Mouse (Mus musculus) ovary, postnatal 10 days (tissue): ENCODE measurements around the gene Tenm2.

ENCODE experiments used
- DNase-seq: peaks from one replicate; pipeline ENCODE4 v3.0.0; 2022; ENCODE audit warnings: low spot score

The Tenm2 gene

GRCm38 (mm10) chr11:36351752-36352151 lies 884.0 kb downstream of the Tenm2 start:
- DNase-seq: no peak

GRCm38 (mm10) chr11:36351341-36351740 lies 884.4 kb downstream of the Tenm2 start:
- no peak for DNase-seq

- no peak for DNase-seq
These were observed 885.5 kb downstream of the Tenm2 start for GRCm38 (mm10) chr11:36350264-36350663.

GRCm38 (mm10) chr11:36349856-36350255 lies 885.9 kb downstream of the Tenm2 start:
- no peak for DNase-seq

- DNase-seq: no peak
These were observed 894.0 kb downstream of the Tenm2 start for GRCm38 (mm10) chr11:36341799-36342198.

- no peak for DNase-seq
These were observed 897.3 kb downstream of the Tenm2 start for GRCm38 (mm10) chr11:36338424-36338823.

GRCm38 (mm10) chr11:36337063-36337462 lies 898.7 kb downstream of the Tenm2 start:
- no peak for DNase-seq

- DNase-seq: no peak
These were observed 900.6 kb downstream of the Tenm2 start for GRCm38 (mm10) chr11:36335147-36335546.

- DNase-seq: no peak
These were observed 901.5 kb downstream of the Tenm2 start for GRCm38 (mm10) chr11:36334100-36334735.

GRCm38 (mm10) chr11:36332222-36332621 lies 903.5 kb downstream of the Tenm2 start:
- no peak for DNase-seq

GRCm38 (mm10) chr11:36331408-36332178 lies 904.2 kb downstream of the Tenm2 start:
- DNase-seq: no peak

GRCm38 (mm10) chr11:36327243-36327642 lies 908.5 kb downstream of the Tenm2 start:
- no peak for DNase-seq

- no peak for DNase-seq
These were observed 926.4 kb downstream of the Tenm2 start for GRCm38 (mm10) chr11:36309317-36309716.

- DNase-seq: no peak
These were observed 928.5 kb downstream of the Tenm2 start for GRCm38 (mm10) chr11:36307276-36307675.

GRCm38 (mm10) chr11:36305348-36305950 lies 930.3 kb downstream of the Tenm2 start:
- no peak for DNase-seq

- no peak for DNase-seq
These were observed 932.8 kb downstream of the Tenm2 start for GRCm38 (mm10) chr11:36302913-36303371.

GRCm38 (mm10) chr11:36302096-36302495 lies 933.7 kb downstream of the Tenm2 start:
- DNase-seq: no peak

GRCm38 (mm10) chr11:36296568-36296967 lies 939.2 kb downstream of the Tenm2 start:
- DNase-seq: no peak

GRCm38 (mm10) chr11:36292206-36292605 lies 943.6 kb downstream of the Tenm2 start:
- no peak for DNase-seq

GRCm38 (mm10) chr11:36286246-36286645 lies 949.5 kb downstream of the Tenm2 start:
- DNase-seq: no peak

- DNase-seq: no peak
These were observed 955.2 kb downstream of the Tenm2 start for GRCm38 (mm10) chr11:36280533-36280932.

- DNase-seq: no peak
These were observed 957.9 kb downstream of the Tenm2 start for GRCm38 (mm10) chr11:36277903-36278215.

GRCm38 (mm10) chr11:36277192-36277902 lies 958.4 kb downstream of the Tenm2 start:
- no peak for DNase-seq
